ENCODE assay signal across 11 mouse cellular contexts in the genomic region with DNA sequence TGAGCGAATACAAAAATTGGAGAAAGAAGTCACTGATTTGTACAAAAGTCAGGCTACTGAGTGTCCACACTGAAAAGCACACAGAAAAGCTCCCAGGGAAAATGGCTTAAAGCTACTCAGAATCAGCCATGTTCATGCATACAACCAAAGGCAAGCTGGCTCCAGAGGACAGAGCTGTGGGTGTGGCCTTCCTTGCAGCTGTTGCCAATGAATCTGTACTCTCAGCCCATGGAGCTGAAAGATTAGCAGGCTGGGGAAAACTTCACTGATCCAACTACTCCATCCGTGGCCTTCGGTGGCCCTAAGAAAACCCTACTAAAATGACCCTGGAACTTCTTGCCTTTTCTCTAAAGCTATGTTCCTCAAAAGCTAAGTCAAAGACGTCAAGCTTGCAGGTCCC. TPM values are rescaled to one million over a fixed set of nuclear protein-coding genes. Genes with fewer than 3 reads are reported as not detected.
DNase-seq lines count a peak whose midpoint lies in the region; ATAC-seq lines count a peak whose summit lies in the region.
"Had no signal": no experiment of that assay in that cellular context is flagged by ENCODE, and none has a peak within 500 bp of the region (broad histone marks: within the 10 kb centered on the region; RNA-seq: fewer than 3 reads in every experiment).

No protein-coding gene starts in this region.

- 69% methylated on average over 4 of the region's 4 CpGs for WGBS in kidney, embryonic 16.5 days

- H3K9me3 ChIP-seq in kidney, embryonic 16.5 days (ENCODE audit: low read length) = no peaks in the 10 kb centered on the region

- peak; percentile 74 for DNase-seq in gastrocnemius, adult 18-20 months (ENCODE audit: low spot score)
- DNase-seq in gastrocnemius, postnatal 10 days = no peak
- peak; percentile 22 for DNase-seq in urinary bladder, postnatal 14 days (ENCODE audit: low spot score)
- DNase-seq in urinary bladder, adult 2 months (ENCODE audit: low spot score) = no peak
- no peak for DNase-seq in Muller cell, postnatal 12 days (ENCODE audit: inconsistent ontology term)
- no peak for DNase-seq in urinary bladder, postnatal 10 days (ENCODE audit: low spot score)
- no peak for DNase-seq in neural tube, embryonic 10.5 days (ENCODE audit: extremely low spot score, low spot score)
- DNase-seq: midbrain, embryonic 14.5 days; spleen, adult 18-20 months had no signal

- no peak overlapping the region for H3K27ac ChIP-seq in kidney, embryonic 16.5 days (ENCODE audit: low read length)

- no peak overlapping the region for H3K4me2 ChIP-seq in kidney, embryonic 16.5 days (replicated peaks; ENCODE audit: low read depth, low read length)

- ATAC-seq in kidney, embryonic 16.5 days (ENCODE audit: low FRiP score, low TSS enrichment) = peak; percentile 35; the same call in 1 of the 2 replicates
- ATAC-seq: forebrain, embryonic 16.5 days had no signal

- H3K4me1 ChIP-seq in kidney, embryonic 16.5 days (ENCODE audit: insufficient read depth, low read length) = peaks cover 65% of the 10 kb centered on the region

- no peaks in the 10 kb centered on the region for H3K36me3 ChIP-seq in kidney, embryonic 16.5 days (ENCODE audit: insufficient read depth, low read length)

- no peak overlapping the region for H3K9ac ChIP-seq in kidney, embryonic 16.5 days (replicated peaks; ENCODE audit: low read length)

- H3K4me3 ChIP-seq in kidney, embryonic 16.5 days (ENCODE audit: low read length) = no peak overlapping the region

- no peaks in the 10 kb centered on the region for H3K27me3 ChIP-seq in kidney, embryonic 16.5 days (ENCODE audit: insufficient read depth, low read length)

RNA-seq across cellular contexts. Expression of a gene that starts 11.2 kb away (rescaled TPM):
- total RNA-seq in gastrocnemius, adult 18-20 months (2021) = 10 to 100 TPM; 36.4 to 42.2 TPM
- total RNA-seq in gastrocnemius, postnatal 10 days (2021) = 10 to 100 TPM; 52.1 to 54.0 TPM
- 10.8 and 13.8 TPM in 2 replicates for polyA plus RNA-seq in urinary bladder, adult 2 months (2012; rRNA removed)
- polyA plus RNA-seq in kidney, embryonic 16.5 days (2015; fragmentation: Nextera tagmentation; extraction: Ambion mirVana) = 6.3 and 7.4 TPM in 2 replicates

Comparison
In these comparisons a context has a peak if more than half of its experiments do, and no peak if none do; other contexts are left out.
1. DNase-seq: peak in gastrocnemius, adult 18-20 months (single experiment) and urinary bladder, postnatal 14 days (single experiment); none in gastrocnemius, postnatal 10 days (single experiment), urinary bladder, adult 2 months (single experiment), Muller cell, postnatal 12 days (single experiment), urinary bladder, postnatal 10 days (single experiment) and neural tube, embryonic 10.5 days (single experiment).